Mouse (Mus musculus): ENCODE data around the gene Hnrnpa3.

GRCm38 (mm10) chr2:75701822-75702587 lies 42.9 kb downstream of the Hnrnpa3 start:
- no peak for TF ChIP-seq GATA1 (IDR thresholded peaks at IDR 0.05; ENCODE audit: borderline replicate concordance, low read length)
- TF ChIP-seq FLI1 (IDR thresholded peaks at IDR 0.05; ENCODE audit: low read length) = no peak

Data from megakaryocyte, embryonic 14.5 days (primary cell).